Mouse (Mus musculus) cerebellum, postnatal 14 days (tissue): ENCODE measurements around the gene Adgrb2.

Source experiments
- DNase-seq, 2 experiments: peaks; one replicate each; pipeline ENCODE4 v3.0.0; 2021; ENCODE audit warnings: mixed read lengths in 2 of 2

Gene Adgrb2

DNA sequence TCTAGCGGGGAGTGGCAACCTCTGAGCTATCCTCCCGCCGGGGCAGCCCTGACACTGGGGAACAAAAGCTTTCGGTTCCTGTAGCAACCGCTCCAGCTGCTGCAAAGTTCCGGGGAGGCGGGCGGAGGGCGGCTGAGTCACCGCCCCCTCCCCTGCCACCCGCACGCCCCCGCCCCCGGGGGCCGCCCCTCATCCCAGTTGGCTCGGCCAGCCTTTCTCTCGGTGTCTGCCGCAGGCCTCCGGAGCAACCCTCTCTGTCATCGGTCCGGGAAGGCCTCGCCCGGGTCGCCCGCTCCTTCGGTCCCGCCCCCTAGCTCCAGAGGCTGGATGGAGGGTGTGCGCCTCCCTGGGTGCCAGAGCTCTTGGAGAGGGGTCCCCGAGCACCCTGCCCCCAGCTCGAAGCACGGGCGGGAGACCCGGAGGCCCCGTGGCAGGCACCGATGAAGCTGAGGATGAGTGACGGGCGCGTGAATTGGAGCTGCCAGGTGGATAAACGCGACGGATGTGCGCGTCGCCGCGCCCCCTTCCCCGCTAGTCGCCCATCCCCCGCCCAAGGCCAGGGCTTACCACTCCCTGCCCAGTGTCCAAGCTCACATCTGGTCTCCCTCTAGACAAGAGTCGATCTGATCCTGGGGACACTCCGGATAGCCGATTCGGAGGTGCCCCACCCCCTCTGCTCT, 3.3 kb downstream of the Adgrb2 start:
- DNase-seq, result peak in 1 of 2 experiments; percentile 45

DNA sequence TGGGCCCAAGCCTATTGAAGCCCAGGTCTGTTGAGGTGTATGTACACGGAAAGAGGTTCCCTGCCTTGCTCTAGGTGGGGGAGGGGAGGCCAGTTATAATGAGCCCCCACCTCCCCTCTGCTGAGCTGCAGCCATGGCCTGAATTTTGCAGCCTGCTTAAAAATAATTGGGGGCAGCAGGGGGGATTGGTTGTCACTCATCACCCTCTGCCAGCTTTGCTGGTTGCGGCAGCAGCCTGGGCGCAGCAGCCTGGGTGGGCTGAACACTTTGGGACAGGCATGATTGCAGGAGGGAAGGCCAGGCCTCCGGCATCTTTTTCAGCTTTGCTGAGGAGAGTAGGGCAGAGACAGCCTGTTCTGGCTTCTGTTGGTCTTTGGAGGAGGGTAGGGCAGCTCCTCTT, 5.3 kb downstream of the Adgrb2 start:
- DNase-seq, result no peak

DNA sequence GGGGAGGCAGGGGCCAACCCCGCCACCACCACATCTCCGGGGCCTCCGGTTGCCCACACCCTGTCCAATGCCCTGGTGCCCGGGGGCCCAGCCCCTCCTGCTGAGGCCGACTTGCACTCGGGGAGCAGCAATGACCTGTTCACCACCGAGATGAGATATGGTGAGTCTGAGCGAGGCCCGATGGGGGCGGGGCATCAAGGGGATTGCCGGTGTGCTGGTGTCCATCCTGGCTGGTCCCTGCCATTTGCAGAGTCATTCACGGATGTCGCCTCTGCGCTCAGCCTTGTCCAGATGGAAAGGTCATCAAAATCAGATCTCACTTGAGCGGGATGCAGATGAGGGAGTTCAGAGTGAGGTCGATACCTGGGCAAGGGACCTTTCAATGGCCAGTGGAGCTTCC, 8.1 kb downstream of the Adgrb2 start:
- peak; percentile 50 to 57 for DNase-seq

DNA sequence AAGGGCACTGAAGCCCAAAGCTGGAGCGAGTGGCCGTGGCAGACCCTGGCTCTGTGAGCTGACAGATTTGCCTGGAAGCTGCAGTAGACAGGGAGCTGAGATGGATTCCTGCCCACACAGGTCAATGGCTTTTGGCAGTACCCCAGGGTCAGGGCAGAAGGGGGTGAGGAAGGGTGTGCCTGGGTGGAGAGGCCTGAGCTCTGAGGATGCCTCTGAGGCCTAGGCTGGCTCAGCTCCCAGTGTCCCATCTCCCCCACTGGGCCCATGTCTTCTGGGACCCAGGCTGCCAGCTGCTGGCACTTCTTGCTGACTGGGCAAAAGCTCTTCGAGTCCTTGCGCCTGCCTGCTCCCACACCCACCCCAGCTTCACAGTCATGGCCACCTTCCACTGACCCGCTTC, 8.5 kb downstream of the Adgrb2 start:
- DNase-seq, result peak; percentile 77 to 79

DNA sequence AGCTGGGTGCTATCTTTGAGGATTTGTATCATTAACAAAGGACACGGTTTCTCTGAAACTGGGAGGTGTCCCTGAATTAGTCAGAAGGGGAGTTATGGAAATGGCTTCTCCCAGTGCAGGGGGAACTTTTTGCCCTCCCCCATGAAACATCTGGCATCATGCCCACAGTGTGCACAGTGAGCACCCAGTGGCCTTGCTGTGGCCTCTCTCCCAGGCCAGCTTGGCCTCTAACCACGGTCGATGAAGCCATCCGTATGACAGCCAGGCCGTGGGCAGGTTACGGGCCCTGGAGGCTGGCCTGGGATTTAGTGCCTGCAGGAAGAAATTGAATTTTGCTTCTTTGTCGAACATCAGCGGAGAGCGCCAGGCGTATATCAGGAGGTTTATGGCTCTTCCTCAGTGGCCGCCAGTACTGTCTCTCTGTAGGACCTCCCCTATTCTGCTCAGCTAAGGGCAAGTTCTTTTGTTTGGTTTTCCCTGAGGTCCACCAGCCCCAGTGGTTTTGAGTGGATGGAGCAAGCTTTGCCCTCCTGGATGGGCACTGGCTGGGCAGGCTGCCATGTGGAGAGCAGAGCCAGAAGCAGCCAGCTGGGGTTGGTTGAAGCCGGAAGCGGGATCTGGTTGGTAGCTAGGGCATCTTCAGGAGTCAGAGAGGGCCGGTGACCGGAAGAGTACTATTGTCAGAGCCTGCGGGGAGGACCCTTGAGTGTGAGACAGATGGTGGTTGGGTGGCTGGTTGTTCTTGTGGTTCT, 9.4 kb downstream of the Adgrb2 start:
- peak; percentile 73 to 83 for DNase-seq

DNA sequence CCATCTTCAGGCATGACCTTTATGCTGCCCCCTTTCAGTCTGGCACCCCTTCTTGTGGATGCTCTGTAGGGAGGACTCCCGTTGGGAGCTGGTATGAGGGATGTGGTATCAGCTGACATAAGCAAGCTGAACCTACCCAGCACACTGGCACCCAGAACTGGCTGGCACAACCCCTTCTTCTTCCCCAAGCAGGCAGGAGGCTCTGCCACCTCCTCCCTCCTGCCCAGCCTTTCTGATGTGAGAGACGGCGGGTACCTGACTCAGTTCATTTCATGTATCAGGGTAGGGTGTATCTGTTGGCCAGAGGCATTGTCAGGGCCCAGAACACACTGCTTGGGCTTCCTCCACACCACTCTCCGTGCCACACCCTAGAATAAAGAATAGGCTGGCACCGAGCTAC, 10.1 kb downstream of the Adgrb2 start:
- DNase-seq, result no peak

DNA sequence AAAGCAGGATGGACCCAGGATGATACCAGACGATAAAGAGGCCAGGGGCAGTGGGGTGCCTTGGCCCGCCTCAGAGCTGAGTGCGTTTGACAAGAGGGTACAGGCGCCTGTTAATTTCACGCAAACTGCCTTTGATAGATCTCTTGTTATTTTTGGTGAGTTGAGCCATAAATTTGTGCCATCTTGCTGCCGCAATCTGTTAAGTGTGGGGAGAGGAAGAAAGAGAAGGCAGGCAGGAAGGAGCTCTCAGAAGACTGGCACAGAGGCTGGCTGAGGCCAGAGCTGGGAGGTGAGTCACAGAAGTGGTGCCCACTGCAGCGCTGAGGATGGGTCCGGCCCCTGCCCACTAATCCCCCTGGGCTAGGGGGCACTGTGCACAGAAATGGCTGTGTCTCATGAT, 10.6 kb downstream of the Adgrb2 start:
- DNase-seq, result peak in 1 of 2 experiments; percentile 43

DNA sequence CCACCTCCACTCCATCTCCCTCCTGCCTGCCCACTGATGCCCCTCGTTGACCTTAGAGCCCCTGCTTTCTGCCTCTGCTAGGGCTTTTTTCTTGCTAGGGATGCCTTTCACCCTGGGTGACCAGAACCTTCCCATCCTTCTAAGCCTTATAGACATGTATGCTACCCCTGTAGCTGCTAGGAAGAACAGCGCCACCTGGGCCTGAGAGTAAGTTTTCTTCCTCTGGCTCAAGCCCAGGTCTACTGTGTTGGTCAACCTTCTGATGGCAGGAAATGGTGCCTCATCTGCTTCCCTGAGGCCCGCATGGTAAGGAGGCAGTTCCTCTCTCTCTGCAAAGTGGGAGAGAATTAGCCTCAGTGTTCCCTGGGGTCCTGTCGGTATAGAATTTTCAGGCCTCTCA, 11.3 kb downstream of the Adgrb2 start:
- no peak for DNase-seq

DNA sequence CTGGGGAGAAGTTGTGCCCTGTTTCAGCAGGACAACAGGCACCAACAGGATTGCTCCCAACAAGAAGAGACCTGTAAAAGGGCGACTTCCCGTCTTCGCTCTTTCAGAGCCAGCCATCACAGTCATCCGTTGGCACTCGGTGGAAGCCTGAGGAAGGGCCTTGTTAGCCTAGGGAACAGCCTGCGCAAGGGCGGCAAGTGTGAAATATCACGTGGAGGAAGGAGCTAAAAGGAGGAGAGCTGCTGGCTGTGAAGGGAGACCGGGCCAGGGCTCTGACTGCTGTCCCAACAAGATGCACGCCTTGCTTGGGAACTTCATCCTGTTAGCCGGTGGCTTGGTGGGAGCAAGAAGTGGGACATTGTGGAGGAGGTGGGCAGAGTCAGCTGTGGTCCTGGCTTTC, 13.5 kb downstream of the Adgrb2 start:
- DNase-seq, result no peak

DNA sequence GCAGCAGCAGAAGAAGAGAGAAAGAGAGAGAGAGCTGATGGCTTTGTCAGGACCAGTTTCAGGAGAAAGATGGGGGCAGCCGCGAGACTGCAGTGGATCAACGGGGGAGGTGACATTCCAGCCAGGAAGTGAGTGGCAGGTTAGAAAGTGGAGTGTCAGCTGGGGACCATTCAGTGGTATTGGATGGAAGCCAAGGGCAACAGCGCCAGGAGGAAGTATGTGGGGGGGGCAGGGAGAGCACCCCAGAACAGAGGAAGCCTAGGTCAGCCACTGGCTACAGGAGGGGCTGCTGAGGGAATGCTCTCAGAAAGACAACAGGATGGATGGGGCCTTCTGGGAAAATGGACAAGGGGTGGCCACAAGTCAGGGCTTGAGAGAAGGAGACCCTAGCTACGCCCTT, 17.0 kb downstream of the Adgrb2 start:
- no peak for DNase-seq

DNA sequence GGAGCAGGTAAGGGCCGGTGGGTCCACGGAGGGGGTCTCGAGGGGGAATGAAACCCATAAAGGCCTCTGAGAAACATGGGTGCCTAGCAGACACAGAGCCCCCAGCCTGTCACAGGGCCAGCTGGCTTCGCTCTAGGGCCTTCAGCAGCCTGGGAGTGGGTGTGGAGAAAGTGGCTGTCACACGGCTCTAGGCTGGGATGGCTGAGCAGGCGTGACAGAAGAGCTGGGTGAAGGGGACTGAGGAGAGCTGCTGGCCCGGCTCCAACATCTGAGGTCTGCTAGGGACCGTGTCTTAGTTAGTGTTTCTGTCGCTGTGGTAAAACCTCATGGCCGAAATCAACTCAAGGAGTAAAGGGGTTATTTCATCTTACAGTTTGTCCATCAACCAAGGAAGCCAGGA, 17.5 kb downstream of the Adgrb2 start:
- DNase-seq, result peak in 1 of 2 experiments; percentile 68

DNA sequence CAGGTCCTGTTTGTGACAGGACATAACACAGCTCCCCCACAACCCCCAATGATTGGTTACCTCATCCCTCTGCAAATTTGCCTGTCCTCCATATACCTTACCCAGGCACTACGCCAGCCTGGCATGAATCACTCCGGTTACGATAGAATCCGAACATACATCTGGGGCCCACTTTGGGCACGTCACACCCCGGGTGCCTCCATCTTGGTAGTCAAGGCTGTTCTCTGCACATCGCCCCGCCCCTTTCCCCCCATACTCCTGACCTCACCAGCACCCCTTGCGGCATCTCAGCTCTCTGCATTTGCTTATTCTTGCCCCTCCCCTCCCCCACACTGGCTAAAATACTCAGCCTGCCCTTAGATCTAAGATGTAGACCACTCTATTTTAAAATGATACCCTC, 20.9 kb downstream of the Adgrb2 start:
- peak in 1 of 2 experiments; percentile 78 for DNase-seq

DNA sequence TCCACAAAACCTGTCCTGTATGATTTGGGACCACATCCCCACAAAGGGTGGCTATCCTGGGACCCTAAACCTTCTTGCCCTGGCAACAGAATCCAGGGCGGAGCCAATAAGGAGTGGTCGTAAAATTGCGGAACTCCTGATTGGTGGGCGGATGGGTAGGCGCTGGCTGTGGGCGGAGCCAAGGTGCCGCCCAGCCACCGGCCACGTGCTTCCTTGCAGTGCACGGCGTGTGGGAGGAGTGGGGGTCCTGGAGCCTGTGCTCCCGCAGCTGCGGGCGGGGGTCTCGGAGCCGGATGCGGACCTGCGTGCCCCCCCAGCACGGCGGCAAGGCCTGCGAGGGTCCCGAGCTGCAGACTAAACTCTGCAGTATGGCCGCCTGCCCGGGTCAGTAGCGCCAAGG, 21.9 kb downstream of the Adgrb2 start:
- DNase-seq, result no peak

DNA sequence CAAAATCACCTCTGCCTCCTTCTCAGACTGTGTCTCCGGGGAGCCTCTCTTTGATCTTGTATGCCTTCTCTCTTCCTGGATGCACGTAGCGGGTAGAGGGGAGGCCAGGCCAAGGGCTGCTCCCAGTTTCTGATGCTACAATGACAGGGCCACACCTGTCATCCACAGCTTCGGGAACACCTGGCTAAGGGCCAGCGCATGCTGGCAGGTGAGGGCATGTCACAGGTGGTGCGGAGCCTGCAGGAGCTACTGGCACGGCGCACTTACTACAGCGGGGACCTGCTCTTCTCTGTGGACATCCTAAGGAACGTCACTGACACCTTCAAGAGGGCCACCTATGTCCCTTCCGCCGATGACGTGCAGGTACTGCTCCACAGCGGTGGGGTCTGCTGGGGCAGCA, 24.4 kb downstream of the Adgrb2 start:
- DNase-seq, result peak; percentile 64 to 74

DNA sequence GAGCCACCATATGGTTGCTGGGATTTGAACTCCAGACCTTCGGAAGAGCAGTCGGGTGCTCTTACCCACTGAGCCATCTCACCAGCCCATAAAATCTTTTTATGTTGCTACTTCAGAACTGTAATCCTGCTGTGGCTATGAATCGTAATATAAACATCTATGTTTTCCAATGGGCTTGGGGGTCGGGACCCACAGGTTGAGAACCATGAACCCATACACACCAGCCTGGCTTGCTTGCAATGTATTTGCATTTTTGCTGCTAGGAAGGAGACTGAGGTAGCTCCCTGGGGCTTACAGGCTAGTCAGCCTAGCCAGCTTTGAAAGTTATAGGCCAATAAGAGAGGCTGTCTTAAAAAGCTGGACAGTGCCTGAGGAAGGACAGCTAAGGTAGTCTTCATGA, 26.1 kb downstream of the Adgrb2 start:
- no peak for DNase-seq

DNA sequence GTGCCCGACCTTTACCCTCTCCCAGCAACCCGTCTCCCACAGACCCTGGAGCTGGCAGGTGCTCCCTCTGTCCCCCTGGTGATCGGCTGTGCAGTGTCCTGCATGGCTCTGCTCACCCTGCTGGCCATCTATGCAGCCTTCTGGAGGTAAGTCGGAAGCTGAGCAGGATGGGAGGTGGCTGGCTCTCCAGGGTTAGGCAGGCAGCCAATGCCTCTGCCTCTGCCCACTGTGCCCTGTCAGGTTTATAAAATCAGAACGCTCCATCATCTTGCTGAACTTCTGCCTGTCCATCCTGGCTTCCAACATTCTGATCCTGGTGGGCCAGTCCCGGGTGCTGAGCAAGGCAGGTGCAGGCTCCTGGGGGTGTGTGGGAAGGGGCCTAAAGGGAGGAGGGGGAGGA, 27.6 kb downstream of the Adgrb2 start:
- peak in 1 of 2 experiments; percentile 68 for DNase-seq

DNA sequence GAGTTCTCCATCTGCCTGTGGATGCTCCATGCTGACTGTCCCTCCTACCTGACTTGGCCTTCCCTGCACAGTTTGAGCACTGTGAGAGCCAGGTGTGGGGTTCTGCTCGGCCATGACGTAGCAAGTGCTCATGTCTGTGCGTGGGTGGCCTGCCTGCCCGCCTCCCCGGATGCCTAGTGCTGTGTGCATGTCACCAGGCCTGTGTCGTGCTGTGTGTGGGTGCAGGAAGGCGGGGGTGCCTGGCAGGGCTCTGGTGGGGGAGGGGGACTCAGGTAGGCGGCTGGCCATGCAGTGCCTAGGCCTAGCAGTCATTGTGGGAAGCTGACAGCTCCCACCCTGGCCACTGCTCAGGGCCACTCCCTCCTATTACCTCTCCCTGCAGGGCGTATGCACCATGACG, 28.4 kb downstream of the Adgrb2 start:
- DNase-seq, result no peak

DNA sequence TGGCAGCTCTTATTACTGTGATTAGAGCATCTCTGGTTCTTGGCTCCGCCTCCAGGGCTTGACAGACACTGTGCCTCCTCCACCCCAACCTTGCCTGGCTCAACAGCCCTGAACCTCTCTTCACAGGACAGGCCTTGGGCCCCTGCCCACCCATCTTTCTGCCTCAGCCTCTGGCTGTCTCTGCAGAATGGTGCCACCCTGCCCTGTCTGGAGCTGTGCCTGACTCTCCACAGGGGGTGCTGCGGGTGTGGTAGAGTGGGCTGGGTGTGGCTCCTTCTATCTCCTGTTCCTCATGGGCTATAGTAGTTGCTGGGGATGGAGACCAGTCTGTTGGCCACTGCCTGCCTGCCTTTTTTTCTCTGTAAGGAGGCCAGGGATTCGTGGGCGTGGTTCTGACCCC, 31.3 kb downstream of the Adgrb2 start:
- peak in 1 of 2 experiments; percentile 68 for DNase-seq

DNA sequence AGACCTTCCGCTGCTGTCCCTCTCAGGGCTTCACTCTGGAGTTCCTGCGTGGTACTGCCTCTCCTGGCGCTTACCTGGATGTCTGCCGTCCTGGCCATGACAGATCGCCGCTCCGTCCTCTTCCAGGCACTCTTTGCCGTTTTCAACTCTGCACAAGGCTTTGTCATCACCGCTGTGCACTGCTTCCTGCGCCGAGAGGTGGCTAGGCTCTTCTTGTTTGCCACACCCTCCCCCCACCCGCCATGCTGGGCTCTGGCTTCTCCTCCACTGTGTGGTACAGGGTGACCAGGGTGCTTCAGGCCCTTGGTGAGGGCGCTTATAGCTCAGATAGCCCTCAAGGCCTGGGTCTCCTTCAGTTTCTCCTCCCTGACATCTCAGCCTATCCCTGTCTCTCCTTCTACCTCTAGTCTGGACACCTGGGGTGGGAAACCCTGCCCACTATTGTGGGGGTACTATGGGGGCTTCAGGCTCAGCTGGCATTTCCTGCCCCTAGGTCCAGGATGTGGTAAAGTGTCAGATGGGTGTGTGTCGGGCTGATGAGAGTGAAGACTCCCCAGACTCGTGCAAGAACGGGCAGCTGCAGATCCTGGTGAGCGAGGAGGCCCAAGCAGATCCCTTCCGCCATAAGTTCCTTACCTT, 32.5 kb downstream of the Adgrb2 start:
- no peak for DNase-seq

DNA sequence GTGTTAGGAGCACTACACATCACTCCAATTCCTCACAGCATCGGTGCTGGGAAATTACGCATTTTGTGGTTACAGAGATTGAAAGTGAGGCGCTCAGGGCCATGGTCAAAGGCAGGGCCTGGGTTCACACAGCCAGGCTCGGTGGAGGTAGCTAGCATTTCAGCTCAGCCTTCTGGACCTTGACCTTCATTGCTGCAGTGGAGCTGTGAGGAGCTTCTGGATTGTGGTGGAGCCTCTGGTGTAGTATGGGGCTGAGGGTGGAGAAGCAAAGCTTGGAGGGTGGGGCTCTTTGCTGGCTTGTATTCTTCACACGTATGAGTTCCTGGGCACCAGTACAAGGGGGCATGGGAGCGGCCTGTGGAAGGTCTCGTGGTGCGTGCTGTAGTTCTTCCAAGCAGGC, 38.3 kb downstream of the Adgrb2 start:
- DNase-seq, result no peak

DNA sequence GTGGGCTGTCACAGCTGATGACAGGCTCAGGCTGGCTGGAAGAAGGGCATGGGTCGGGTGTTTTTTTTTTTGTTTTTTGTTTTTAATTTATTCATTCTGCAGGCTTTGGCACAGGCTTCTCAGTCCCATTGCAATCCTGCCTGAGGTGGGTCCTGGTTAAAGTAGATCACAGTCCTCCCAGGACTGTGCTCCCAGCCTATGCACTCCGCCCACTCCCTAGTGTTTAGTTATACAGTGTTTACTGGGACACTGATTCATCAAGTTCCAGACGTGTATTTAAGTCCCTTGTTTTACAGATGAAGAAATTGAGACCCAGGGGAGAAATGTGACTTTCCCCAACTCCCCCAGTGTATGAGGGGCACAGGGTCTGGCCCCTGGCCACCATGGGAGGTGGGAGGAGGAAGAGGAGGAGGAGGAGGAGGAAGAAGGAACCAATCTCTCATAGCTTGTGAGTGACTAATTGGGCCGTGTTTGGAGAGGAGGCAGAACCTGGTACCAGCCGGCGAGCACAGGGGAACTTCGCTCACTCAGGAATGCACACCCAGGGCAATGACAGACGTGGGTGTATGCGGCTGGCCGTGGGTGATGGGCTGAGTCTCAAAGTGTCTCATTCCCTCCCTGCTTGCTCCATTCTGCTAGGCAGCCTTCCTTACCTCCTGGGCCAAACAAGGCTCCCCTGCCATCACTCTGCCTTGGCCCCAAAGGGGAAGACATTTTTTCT, 39.0 kb downstream of the Adgrb2 start:
- DNase-seq, result no peak

DNA sequence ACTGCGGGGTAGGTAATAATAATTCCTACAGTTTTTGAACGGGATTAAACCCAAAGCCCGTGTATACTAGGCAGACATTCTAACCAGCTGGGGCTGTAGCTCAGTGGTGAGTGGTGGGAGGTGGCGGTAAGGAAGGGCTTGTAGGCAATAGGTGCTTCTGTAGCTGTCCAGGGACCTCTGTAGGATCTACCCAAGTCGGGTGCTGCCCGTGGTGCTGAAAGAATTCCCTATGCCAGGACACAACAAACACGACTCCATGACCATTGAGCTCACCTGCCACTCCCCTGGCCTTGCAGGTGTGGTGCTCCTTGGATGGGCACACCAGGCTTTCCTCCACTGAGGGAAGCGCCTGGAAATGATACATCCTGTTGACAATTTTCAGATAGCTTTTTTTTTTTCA, 40.9 kb downstream of the Adgrb2 start:
- DNase-seq, result no peak

DNA sequence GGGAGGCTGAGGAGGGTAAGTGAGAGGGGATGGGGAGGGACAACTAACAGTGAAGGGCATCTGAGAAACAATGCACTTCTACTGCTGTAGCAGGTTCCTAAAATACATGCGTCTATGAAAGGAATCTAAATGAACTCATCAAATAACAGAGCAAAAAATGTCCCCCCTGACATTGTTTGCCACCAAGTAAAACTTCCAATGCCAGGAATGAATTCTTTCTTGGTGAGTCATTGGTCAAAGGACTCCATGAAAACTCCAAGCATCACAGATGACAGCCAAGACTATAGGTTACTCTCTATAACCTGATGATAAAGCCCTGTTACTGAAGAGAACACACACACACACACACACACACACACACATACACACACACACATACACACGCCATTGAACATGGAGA, 46.5 kb downstream of the Adgrb2 start:
- no peak for DNase-seq
